Mouse (Mus musculus): Measurements from ENCODE around the gene Fkrp. TPM values are rescaled to one million over a fixed set of nuclear protein-coding genes. Genes with fewer than 3 reads are reported as not detected.
A peak's percentile ranks its signal among the peaks of the same experiment; 100 is the strongest.

The Fkrp gene
- polyA plus RNA-seq, 1 experiment: 17.2 TPM

GRCm38 (mm10) chr7:16837916-16838803 is 21.6 kb upstream of the Fkrp start:
- DNase-seq (ENCODE audit: low spot score): no peak

- DNase-seq (ENCODE audit: low spot score): no peak
These were observed 13.9 kb upstream of the Fkrp start for GRCm38 (mm10) chr7:16830449-16830848.

- DNase-seq (ENCODE audit: low spot score): no peak
These were observed 10.7 kb upstream of the Fkrp start for GRCm38 (mm10) chr7:16827274-16827673.

GRCm38 (mm10) chr7:16826571-16826970 is 10.0 kb upstream of the Fkrp start:
- DNase-seq (ENCODE audit: low spot score): no peak

- DNase-seq (ENCODE audit: low spot score): no peak
These were observed 9.3 kb upstream of the Fkrp start for GRCm38 (mm10) chr7:16825785-16826184.

GRCm38 (mm10) chr7:16823734-16824133 is 7.2 kb upstream of the Fkrp start:
- DNase-seq (ENCODE audit: low spot score): no peak

- DNase-seq (ENCODE audit: low spot score): no peak
These were observed 5.2 kb upstream of the Fkrp start for GRCm38 (mm10) chr7:16821669-16822101.

GRCm38 (mm10) chr7:16821091-16821490 is 4.6 kb upstream of the Fkrp start:
- DNase-seq (ENCODE audit: low spot score): no peak

- DNase-seq (ENCODE audit: low spot score): no peak
These were observed 3.8 kb upstream of the Fkrp start for GRCm38 (mm10) chr7:16820271-16820763.

- no peak for DNase-seq (ENCODE audit: low spot score)
These were observed 3.3 kb upstream of the Fkrp start for GRCm38 (mm10) chr7:16819794-16820193.

- no peak for DNase-seq (ENCODE audit: low spot score)
These were observed 1.2 kb upstream of the Fkrp start for GRCm38 (mm10) chr7:16817693-16818092.

GRCm38 (mm10) chr7:16816078-16816474 is 456 bp downstream of the Fkrp start:
- DNase-seq (ENCODE audit: low spot score): no peak

- no peak for DNase-seq (ENCODE audit: low spot score)
These were observed 1.1 kb downstream of the Fkrp start, which contains the start of gene Strn4 for GRCm38 (mm10) chr7:16815351-16815941. Gene Strn4 (plus strand): TSS chr7:16815889.

GRCm38 (mm10) chr7:16812505-16812904 is 4.0 kb downstream of the Fkrp start:
- DNase-seq (ENCODE audit: low spot score): no peak

- DNase-seq (ENCODE audit: low spot score): no peak
These were observed 4.9 kb downstream of the Fkrp start for GRCm38 (mm10) chr7:16811649-16812070.

GRCm38 (mm10) chr7:16810920-16811648 is 5.4 kb downstream of the Fkrp start:
- no peak for DNase-seq (ENCODE audit: low spot score)

- no peak for DNase-seq (ENCODE audit: low spot score)
These were observed 6.1 kb downstream of the Fkrp start for GRCm38 (mm10) chr7:16810399-16810919.

- peak; percentile 42 for DNase-seq (ENCODE audit: low spot score)
These were observed 6.8 kb downstream of the Fkrp start for GRCm38 (mm10) chr7:16809739-16810138.

- DNase-seq (ENCODE audit: low spot score): no peak
These were observed 7.9 kb downstream of the Fkrp start for GRCm38 (mm10) chr7:16808647-16809046.

GRCm38 (mm10) chr7:16807936-16808335 is 8.6 kb downstream of the Fkrp start:
- no peak for DNase-seq (ENCODE audit: low spot score)

- no peak for DNase-seq (ENCODE audit: low spot score)
These were observed 12.0 kb downstream of the Fkrp start for GRCm38 (mm10) chr7:16804409-16805028.
